In genomic region chr14:86441895-86442679, GRCm38 (mm10) we compare ENCODE assay signal across 18 mouse cellular contexts.
DNase-seq lines count a peak whose midpoint lies in the region; ATAC-seq lines count a peak whose summit lies in the region.
"Had no signal": no experiment of that assay in that cellular context is flagged by ENCODE, and none has a peak within 500 bp of the region (broad histone marks: within the 10 kb centered on the region; RNA-seq: fewer than 3 reads in every experiment).

No protein-coding gene starts in this region.

- H3K4me2 ChIP-seq in midbrain, embryonic 14.5 days (ENCODE audit: low read length): no peak overlapping the region
- no peak overlapping the region for H3K4me2 ChIP-seq in midbrain, embryonic 13.5 days (replicated peaks)
- H3K4me2 ChIP-seq in forebrain, embryonic 14.5 days (ENCODE audit: low read length): no peak overlapping the region
- H3K4me2 ChIP-seq: embryonic facial prominence, embryonic 12.5 days; heart, embryonic 12.5 days; hindbrain, embryonic 14.5 days; intestine, embryonic 15.5 days had no signal

- peak; percentile 68 for DNase-seq in heart, adult 11 months
- DNase-seq in heart, embryonic 10.5 days (ENCODE audit: low spot score): no peak
- peak; percentile 12 for DNase-seq in midbrain, embryonic 14.5 days
- DNase-seq in forebrain, embryonic 14.5 days (ENCODE audit: low spot score): peak; percentile 84
- DNase-seq in layer of hippocampus, postnatal 36 days: peak; percentile 9 to 18
- no peak for DNase-seq in ovary, adult 18-20 months (ENCODE audit: low spot score)
- no peak for DNase-seq in adrenal gland, postnatal 10 days
- DNase-seq: adrenal gland, postnatal 14 days; cerebellum, adult 2 months; cerebellum, postnatal 10 days; embryo, embryonic 11 days; heart, adult 2 months had no signal

- H3K27ac ChIP-seq in heart, embryonic 10.5 days: no peak overlapping the region; the same call in 1 of the 2 replicates
- H3K27ac ChIP-seq in midbrain, embryonic 14.5 days (replicated peaks; ENCODE audit: low read depth, low read length): no peak overlapping the region
- H3K27ac ChIP-seq in midbrain, embryonic 13.5 days: no peak overlapping the region
- H3K27ac ChIP-seq in forebrain, embryonic 14.5 days (ENCODE audit: low read depth, low read length): no peak overlapping the region
- H3K27ac ChIP-seq: embryonic facial prominence, embryonic 12.5 days; heart, adult 2 months; hindbrain, embryonic 10.5 days; hindbrain, embryonic 14.5 days; intestine, embryonic 15.5 days had no signal

- H3K27me3 ChIP-seq in heart, embryonic 10.5 days (ENCODE audit: insufficient read depth, poor library complexity, severe bottlenecking): no peaks in the 10 kb centered on the region
- no peaks in the 10 kb centered on the region for H3K27me3 ChIP-seq in midbrain, embryonic 14.5 days (ENCODE audit: control insufficient read depth, insufficient read depth, low read length)
- no peaks in the 10 kb centered on the region for H3K27me3 ChIP-seq in midbrain, embryonic 13.5 days
- H3K27me3 ChIP-seq in forebrain, embryonic 14.5 days (replicated peaks; ENCODE audit: control insufficient read depth, insufficient read depth, low read length): no peaks in the 10 kb centered on the region
- H3K27me3 ChIP-seq: embryonic facial prominence, embryonic 12.5 days; heart, embryonic 12.5 days; intestine, embryonic 15.5 days had no signal

- H3K4me1 ChIP-seq in heart, embryonic 10.5 days: no peaks in the 10 kb centered on the region
- H3K4me1 ChIP-seq in midbrain, embryonic 14.5 days (ENCODE audit: control insufficient read depth, insufficient read depth, low read length): peaks cover 7% of the 10 kb centered on the region; the same call in 1 of the 2 replicates
- H3K4me1 ChIP-seq in midbrain, embryonic 13.5 days (replicated peaks): peaks cover 8% of the 10 kb centered on the region; the same call in 1 of the 2 replicates
- H3K4me1 ChIP-seq in forebrain, embryonic 14.5 days (ENCODE audit: control insufficient read depth, insufficient read depth, low read length): peaks cover 12% of the 10 kb centered on the region
- H3K4me1 ChIP-seq: embryonic facial prominence, embryonic 12.5 days; intestine, embryonic 15.5 days had no signal

- no peak overlapping the region for H3K4me3 ChIP-seq in heart, embryonic 10.5 days
- H3K4me3 ChIP-seq in midbrain, embryonic 14.5 days (replicated peaks; ENCODE audit: low read depth, low read length): no peak overlapping the region
- no peak overlapping the region for H3K4me3 ChIP-seq in midbrain, embryonic 13.5 days (replicated peaks)
- H3K4me3 ChIP-seq in forebrain, embryonic 14.5 days (ENCODE audit: low read depth, low read length): no peak overlapping the region
- H3K4me3 ChIP-seq: embryonic facial prominence, embryonic 12.5 days; heart, adult 2 months; heart, embryonic 12.5 days; hindbrain, embryonic 10.5 days; intestine, embryonic 15.5 days had no signal

- 84% methylated on average over 9 of the region's 9 CpGs for WGBS in heart, embryonic 10.5 days
- WGBS in midbrain, embryonic 14.5 days: 73% methylated on average over 9 of the region's 9 CpGs
- 76% methylated on average over 9 of the region's 9 CpGs for WGBS in midbrain, embryonic 13.5 days
- 34% methylated on average over 9 of the region's 9 CpGs for WGBS in forebrain, embryonic 14.5 days

- no peak; the same call in 1 of the 2 replicates for ATAC-seq in midbrain, embryonic 14.5 days (ENCODE audit: low FRiP score, low TSS enrichment)
- ATAC-seq in midbrain, embryonic 13.5 days: no peak
- ATAC-seq in forebrain, embryonic 14.5 days: peak; percentile 89
- ATAC-seq: intestine, embryonic 15.5 days had no signal

- H3K9ac ChIP-seq in midbrain, embryonic 14.5 days (replicated peaks; ENCODE audit: low read length): no peak overlapping the region
- H3K9ac ChIP-seq in midbrain, embryonic 13.5 days (replicated peaks): no peak overlapping the region
- H3K9ac ChIP-seq in forebrain, embryonic 14.5 days (ENCODE audit: low read length): no peak overlapping the region
- H3K9ac ChIP-seq: embryonic facial prominence, embryonic 12.5 days; heart, embryonic 12.5 days; hindbrain, embryonic 14.5 days; intestine, embryonic 15.5 days had no signal

- no peaks in the 10 kb centered on the region for H3K9me3 ChIP-seq in heart, embryonic 10.5 days
- no peaks in the 10 kb centered on the region for H3K9me3 ChIP-seq in midbrain, embryonic 14.5 days (ENCODE audit: control insufficient read depth, low read length)
- H3K9me3 ChIP-seq in midbrain, embryonic 13.5 days: no peaks in the 10 kb centered on the region
- no peaks in the 10 kb centered on the region for H3K9me3 ChIP-seq in forebrain, embryonic 14.5 days (replicated peaks; ENCODE audit: control insufficient read depth, low read length)
- H3K9me3 ChIP-seq: embryonic facial prominence, embryonic 12.5 days; heart, embryonic 12.5 days; hindbrain, embryonic 10.5 days; intestine, embryonic 15.5 days had no signal

- no peaks in the 10 kb centered on the region for H3K36me3 ChIP-seq in heart, embryonic 10.5 days
- H3K36me3 ChIP-seq in midbrain, embryonic 14.5 days (ENCODE audit: control insufficient read depth, insufficient read depth, low read length): no peaks in the 10 kb centered on the region
- H3K36me3 ChIP-seq in midbrain, embryonic 13.5 days: no peaks in the 10 kb centered on the region
- no peaks in the 10 kb centered on the region for H3K36me3 ChIP-seq in forebrain, embryonic 14.5 days (ENCODE audit: control insufficient read depth, insufficient read depth, low read length)
- H3K36me3 ChIP-seq: embryonic facial prominence, embryonic 12.5 days; heart, embryonic 12.5 days; hindbrain, embryonic 10.5 days; intestine, embryonic 15.5 days had no signal

Comparison
In these comparisons a context has a peak if more than half of its experiments do, and no peak if none do; other contexts are left out.
1. DNase-seq: peak in heart, adult 11 months (single experiment), midbrain, embryonic 14.5 days (single experiment), forebrain, embryonic 14.5 days (single experiment) and layer of hippocampus, postnatal 36 days (2 of 2); none in heart, embryonic 10.5 days (single experiment), ovary, adult 18-20 months (single experiment) and adrenal gland, postnatal 10 days (single experiment).